Mouse (Mus musculus) limb, embryonic 10.5 days (tissue): ENCODE measurements around the gene Tomm7. TPM values are rescaled to one million over a fixed set of nuclear protein-coding genes. Genes with fewer than 3 reads are reported as not detected.
"Not testable (repeated sequence)": the region's sequence is repeated elsewhere in the genome, so short reads cannot be mapped to it uniquely, and the experiment has no call there.

Experiments used
- DNase-seq: peaks from one replicate; pipeline ENCODE4 v3.0.0-alpha.2; 2017; ENCODE audit warnings: low spot score
- H3K27ac ChIP-seq: fragments of 300-500 bp; sonication (generic); 2 replicates; pipeline ENCODE4 v1.5.1; 2016; ENCODE audit warnings: mild to moderate bottlenecking
- H3K27me3 ChIP-seq: fragments of 300-500 bp; sonication (generic); 2 replicates; pipeline ENCODE4 v1.6.1; 2016; ENCODE audit warnings: low read depth, mild to moderate bottlenecking; ENCODE audit not compliant: poor library complexity, severe bottlenecking
- H3K36me3 ChIP-seq: fragments of 300-500 bp; sonication (generic); 2 replicates; pipeline ENCODE4 v1.6.1; 2016; ENCODE audit warnings: mild to moderate bottlenecking, moderate library complexity
- H3K4me1 ChIP-seq: fragments of 300-500 bp; sonication (generic); 2 replicates; pipeline ENCODE4 v1.6.1; 2016
- H3K4me3 ChIP-seq: fragments of 300-500 bp; sonication (generic); 2 replicates; pipeline ENCODE4 v1.5.1; 2016; ENCODE audit warnings: mild to moderate bottlenecking, moderate library complexity
- H3K9me3 ChIP-seq: fragments of 300-500 bp; sonication (generic); replicated peaks from 2 replicates; pipeline ENCODE4 v1.6.1; 2016; ENCODE audit warnings: mild to moderate bottlenecking
- WGBS: fragments of 180-500 bp; shearing (Covaris S2); methylation state at CpG from one replicate; pipeline ENCODE4 v1.1.7; 2016; 5-methylcytosine and 5-hydroxymethylcytosine counted together
- polyA plus RNA-seq: library from polyadenylated mRNA; unstranded; fragments of >200 nt; fragmentation: Nextera tagmentation; extraction: Ambion mirVana; gene quantifications from 2 replicates; pipeline ENCODE4 v1.2.1, GENCODE M21; 2016

Gene Tomm7
- polyA plus RNA-seq, 1 experiment from 2014 or later: 140 TPM

DNA sequence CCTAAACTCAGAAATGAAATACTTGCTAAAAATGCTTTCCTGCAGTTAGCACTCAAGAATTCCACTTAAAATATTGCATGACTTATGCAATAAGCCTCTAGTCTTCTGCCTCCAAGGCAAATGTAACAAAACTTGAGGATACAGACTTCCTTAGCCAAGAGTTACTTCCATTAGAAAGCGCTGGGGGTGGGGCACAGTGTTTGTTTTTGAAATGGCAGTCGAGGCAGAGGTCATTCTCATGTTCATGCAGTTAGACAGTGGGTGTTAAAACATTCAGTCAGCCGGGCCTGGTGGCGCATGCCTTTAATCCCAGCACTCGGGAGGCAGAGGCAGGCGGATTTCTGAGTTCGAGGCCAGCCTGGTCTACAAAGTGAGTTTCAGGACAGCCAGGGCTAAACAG lies 5.8 kb downstream of the Tomm7 start:
- no peaks in the 10 kb centered on the region for H3K9me3 ChIP-seq
- H3K27ac ChIP-seq: no peak overlapping the region
- DNase-seq: no peak
- peaks cover 46% of the 10 kb centered on the region for H3K36me3 ChIP-seq
- peaks cover 11% of the 10 kb centered on the region for H3K4me1 ChIP-seq
- 92% methylated on average over 7 of the region's 7 CpGs for WGBS
- H3K27me3 ChIP-seq: no peaks in the 10 kb centered on the region
- no peak overlapping the region for H3K4me3 ChIP-seq

DNA sequence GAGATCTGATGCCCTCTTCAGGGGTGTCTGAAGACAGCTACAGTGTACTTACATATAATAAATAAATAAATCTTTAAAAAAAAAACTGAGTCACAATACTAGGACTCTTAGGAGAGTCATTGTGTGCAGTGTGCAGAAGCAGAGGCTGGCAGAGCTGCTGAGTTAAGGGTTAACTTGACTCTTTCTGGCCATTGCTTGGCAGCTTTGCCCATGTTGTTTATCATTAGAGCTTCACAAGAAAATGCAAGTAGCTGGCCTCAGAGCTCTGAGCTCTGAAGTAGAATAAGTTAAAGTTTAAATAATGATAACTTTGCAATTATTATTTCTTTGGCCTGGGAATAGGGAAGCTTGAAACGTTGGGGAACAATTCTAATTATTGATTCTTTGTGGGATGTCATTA lies 8.3 kb downstream of the Tomm7 start:
- 68% methylated on average over 1 of the region's 1 CpGs for WGBS

DNA sequence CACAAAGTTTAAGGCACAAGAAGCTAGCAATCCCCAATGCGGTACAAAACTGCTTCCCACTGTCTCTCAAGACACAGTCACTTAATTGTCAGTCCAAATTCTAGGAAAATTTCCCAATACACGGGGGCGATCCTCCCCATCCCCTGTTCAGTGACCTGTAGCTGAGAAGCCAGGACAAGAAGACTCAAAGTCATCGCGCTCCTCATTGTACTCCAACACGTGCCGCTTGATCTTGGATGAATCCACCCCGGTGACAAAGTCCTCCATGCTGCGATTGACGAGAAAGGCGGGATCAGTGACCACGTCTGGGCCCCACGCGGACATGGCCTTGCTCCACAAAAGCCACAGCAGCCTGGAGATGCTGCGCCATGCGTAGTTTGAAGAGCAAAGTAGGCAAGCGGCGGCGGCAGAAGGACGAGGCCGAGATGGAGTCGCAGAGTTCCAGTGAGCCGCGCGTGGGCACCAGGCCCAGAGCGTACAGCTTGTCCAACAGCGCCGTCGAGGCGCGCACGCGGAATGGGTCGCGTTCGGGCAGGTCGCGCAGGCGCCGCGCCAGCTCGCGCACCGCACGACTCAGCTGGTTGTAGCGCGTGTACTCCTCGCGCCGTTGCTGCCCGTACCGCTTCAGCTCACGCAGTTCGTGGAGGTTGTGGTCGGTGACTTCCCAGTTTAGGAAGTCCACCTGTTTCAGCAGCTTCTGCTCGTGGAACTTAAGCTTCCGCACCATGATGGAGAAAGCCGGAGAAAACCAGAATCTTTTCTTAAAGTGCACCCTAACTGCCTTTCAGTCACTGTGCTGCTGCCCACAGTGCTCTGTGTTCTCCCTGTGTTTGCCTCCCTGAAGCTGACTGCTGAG lies 12.8 kb downstream of the Tomm7 start:
- 0 out of 2 replicates have a peak overlapping the region, but pooled peaks have one; percentile 17 for H3K4me3 ChIP-seq
- no peak for DNase-seq
- no peak overlapping the region for H3K27ac ChIP-seq
- WGBS: 45% methylated on average over 58 of the region's 58 CpGs
- peaks cover 5% of the 10 kb centered on the region for H3K4me1 ChIP-seq
- no peaks in the 10 kb centered on the region for H3K9me3 ChIP-seq
- no peaks in the 10 kb centered on the region for H3K36me3 ChIP-seq
- peaks cover 32% of the 10 kb centered on the region for H3K27me3 ChIP-seq

More for the DNA sequence above, 8.3 kb downstream of the Tomm7 start:
- not testable (repeated sequence) for DNase-seq, H3K4me1 ChIP-seq, H3K4me3 ChIP-seq, H3K27ac ChIP-seq, H3K9me3 ChIP-seq
- Histone ChIP-seq H3K27me3 (peaks cover 16% of the 10 kb centered on the region), H3K36me3 (peaks cover 31% of the 10 kb centered on the region)

DNA sequence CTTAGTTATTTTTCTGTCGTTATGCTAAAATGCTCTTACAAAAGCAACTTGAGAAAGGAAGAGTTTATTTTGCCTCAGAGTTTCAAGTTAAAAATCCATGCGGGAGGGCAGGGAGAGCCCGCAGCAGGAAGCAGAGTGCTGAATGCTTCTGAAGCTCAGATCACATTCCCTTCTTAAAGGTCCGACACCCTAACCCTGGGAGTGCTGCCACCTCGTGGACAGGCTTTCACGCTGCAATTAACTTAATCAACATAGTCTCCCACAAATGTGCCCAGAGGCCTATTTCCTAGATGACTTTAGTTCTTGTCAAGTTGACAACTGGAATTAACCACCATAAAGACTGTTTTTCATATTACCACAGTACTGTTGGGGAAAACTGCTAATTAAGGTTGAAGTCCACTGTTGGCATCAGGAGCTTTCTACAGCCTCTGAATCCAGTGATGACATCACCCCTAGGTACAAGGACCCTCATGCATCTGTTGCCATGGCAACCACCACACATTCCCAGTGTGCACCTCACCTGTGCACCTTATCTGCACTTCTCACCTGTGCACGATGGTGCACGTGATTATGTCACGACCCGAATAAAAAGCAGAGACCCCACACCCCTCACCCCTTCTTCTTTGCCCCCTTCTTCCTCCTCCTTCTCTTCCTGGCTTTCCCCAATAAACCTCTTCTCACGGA lies 17.5 kb downstream of the Tomm7 start:
- peak; percentile 72 for DNase-seq
- Histone ChIP-seq H3K4me1 (peaks cover 5% of the 10 kb centered on the region), H3K27me3 (peaks cover 24% of the 10 kb centered on the region), H3K4me3 (no peak overlapping the region), H3K9me3 (no peaks in the 10 kb centered on the region), H3K27ac (no peak overlapping the region), H3K36me3 (peaks cover 2% of the 10 kb centered on the region; the same call in 1 of the 2 replicates)
- WGBS: 40% methylated on average over 11 of the region's 11 CpGs

DNA sequence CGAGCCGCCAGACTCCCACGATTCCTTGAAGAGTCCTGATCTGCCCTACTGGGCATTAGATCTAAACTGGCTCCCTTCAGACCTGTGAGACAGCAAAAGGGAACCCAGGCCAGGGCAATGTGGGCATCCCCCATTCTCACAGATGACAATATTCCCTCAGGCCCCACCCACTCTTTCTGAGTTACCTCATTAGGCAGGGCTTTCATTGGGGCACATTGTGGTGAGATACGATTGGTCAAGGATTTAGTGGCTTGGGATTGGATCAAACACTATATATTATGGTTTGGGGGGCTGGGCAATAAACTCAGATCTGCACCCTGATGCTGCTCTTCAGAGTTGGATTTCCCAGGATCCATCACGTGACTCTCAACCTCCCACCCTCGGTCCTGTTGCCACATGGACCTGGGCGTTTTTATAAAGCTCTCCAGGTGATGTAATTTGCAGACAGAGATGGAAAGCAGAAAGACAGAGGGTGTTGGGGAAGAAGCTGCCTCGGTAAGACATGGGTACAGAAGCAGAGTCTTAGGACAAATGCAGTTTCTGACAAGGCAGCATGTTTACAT lies 19.7 kb downstream of the Tomm7 start:
- Histone ChIP-seq H3K4me3 (no peak overlapping the region), H3K9me3 (no peaks in the 10 kb centered on the region), H3K4me1 (no peaks in the 10 kb centered on the region), H3K27ac (no peak overlapping the region), H3K27me3 (0 out of 2 replicates have a peak, but pooled peaks cover 4% of the 10 kb centered on the region), H3K36me3 (peaks cover 16% of the 10 kb centered on the region)
- DNase-seq: no peak
- 78% methylated on average over 8 of the region's 8 CpGs for WGBS

DNA sequence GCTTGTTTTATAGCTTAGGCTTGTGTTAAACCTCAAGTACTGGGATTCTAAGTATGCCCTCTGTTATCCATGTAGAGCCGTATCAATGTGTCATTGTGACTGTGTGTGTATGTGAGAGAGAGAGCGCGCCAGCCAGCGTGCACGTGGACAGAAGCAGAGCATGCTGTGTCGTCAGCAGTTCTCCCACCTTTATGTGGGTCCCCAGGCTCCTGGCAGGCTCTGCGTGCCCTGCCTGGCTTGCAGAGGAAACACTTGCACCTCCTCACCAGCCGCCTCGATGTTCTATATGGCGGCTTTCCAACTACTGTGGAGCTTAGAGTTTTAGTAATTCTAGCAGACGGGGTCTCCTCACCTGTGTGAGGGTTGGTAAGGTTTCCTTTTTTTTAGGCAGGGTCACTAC lies 21.7 kb downstream of the Tomm7 start:
- no peak overlapping the region for H3K4me3 ChIP-seq
- 75% methylated on average over 11 of the region's 11 CpGs for WGBS
- H3K4me1 ChIP-seq: no peaks in the 10 kb centered on the region
- DNase-seq: no peak
- no peaks in the 10 kb centered on the region for H3K27me3 ChIP-seq
- H3K9me3 ChIP-seq: no peaks in the 10 kb centered on the region
- no peak overlapping the region for H3K27ac ChIP-seq
- H3K36me3 ChIP-seq: peaks cover 34% of the 10 kb centered on the region

DNA sequence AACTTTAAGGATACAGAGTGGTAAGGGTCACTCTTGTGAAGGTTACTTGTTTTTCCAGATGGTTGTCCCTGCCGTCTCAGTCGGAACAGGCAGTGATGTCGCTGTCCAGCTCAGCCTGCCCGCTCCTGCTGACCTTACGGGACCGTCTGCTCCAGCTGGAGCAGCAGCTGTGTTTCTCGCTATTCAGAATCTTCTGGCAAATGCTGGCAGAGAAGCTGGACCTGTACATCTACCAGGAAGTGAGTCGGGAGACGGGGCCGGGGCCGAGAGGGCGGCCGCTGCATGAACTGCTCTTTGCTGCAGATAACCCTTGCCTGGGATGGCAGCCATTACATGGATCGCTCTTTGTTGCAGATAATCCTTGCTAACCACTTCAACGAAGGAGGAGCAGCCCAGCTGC lies 27.3 kb downstream of the Tomm7 start:
- peaks cover 7% of the 10 kb centered on the region for H3K9me3 ChIP-seq
- H3K4me1 ChIP-seq: no peaks in the 10 kb centered on the region
- no peak for DNase-seq
- no peak overlapping the region for H3K27ac ChIP-seq
- H3K27me3 ChIP-seq: no peaks in the 10 kb centered on the region
- H3K4me3 ChIP-seq: no peak overlapping the region
- 95% methylated on average over 15 of the region's 15 CpGs for WGBS
- H3K36me3 ChIP-seq: peaks cover 87% of the 10 kb centered on the region

DNA sequence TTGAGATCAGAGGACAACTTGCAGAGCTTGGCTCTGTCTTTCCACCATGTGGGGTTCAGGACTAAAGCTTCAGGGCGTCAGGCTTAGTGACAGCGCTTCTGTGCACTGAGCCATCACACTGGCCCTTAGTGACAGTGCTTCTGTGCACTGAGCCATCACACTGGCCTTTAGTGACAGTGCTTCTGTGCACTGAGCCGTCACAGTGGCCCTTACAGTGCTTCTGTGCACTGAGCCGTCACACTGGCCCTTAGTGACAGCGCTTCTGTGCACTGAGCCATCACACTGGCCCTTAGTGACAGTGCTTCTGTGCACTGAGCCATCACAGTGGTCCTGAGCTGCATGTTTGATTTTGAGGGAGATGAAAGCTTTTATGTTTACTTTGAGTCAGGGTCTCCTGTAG lies 29.1 kb downstream of the Tomm7 start:
- Histone ChIP-seq H3K27ac (no peak overlapping the region), H3K27me3 (no peaks in the 10 kb centered on the region), H3K4me1 (no peaks in the 10 kb centered on the region), H3K4me3 (no peak overlapping the region), H3K9me3 (peaks cover 7% of the 10 kb centered on the region), H3K36me3 (peaks cover 95% of the 10 kb centered on the region)
- 94% methylated on average over 5 of the region's 5 CpGs for WGBS
- no peak for DNase-seq

DNA sequence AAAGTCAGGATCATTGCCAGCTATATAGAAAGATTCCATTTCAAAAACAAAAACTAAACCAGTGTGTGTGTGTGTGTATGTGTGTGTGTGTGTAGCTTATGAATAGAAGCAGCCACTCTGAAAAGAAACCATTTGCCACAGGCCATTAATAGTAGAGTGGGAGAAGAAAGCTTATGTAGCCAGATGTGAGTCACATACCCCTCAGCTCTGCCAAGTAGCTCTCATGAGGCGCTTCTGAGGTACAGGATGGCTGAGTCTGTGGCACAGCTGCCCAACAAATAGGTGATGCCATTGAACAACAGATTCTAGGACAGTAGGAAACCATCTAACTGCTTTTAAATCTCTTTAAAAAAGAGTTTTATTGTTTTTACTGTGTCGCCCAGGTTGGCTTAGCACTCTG lies 51.2 kb downstream of the Tomm7 start:
- 94% methylated on average over 2 of the region's 2 CpGs for WGBS
- H3K27me3 ChIP-seq: no peaks in the 10 kb centered on the region
- no peaks in the 10 kb centered on the region for H3K9me3 ChIP-seq
- no peak overlapping the region for H3K4me3 ChIP-seq
- no peak for DNase-seq
- peaks cover 53% of the 10 kb centered on the region for H3K36me3 ChIP-seq
- H3K27ac ChIP-seq: no peak overlapping the region
- peaks cover 6% of the 10 kb centered on the region for H3K4me1 ChIP-seq

DNA sequence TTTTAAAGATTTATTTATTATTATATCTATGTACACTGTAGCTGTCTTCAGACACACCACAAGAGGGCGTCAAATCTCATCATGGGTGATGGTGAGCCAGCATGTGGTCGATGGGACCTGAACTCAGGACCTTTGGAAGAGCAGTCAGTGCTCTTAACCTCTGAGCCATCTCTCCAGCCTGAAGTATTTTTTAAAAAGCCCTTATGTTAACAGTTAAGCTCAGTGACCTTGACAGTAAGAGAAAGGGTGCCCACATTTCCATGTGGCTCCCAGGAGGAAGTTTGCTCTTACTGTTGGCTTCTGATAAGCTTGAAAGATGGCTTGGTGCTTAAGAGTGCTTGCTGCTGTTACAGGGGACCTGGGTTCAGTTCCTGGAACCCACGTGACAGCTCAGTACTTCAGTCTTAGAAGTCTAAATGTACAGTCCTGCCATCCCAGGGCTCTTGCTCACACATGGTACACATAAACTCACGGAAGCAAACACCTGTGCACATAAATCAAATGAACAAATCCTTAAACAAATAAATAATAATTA lies 54.8 kb downstream of the Tomm7 start:
- H3K4me3 ChIP-seq: no peak overlapping the region
- no peaks in the 10 kb centered on the region for H3K9me3 ChIP-seq
- H3K4me1 ChIP-seq: peaks cover 10% of the 10 kb centered on the region
- WGBS: 88% methylated on average over 4 of the region's 4 CpGs
- no peak overlapping the region for H3K27ac ChIP-seq
- H3K36me3 ChIP-seq: peaks cover 23% of the 10 kb centered on the region
- H3K27me3 ChIP-seq: no peaks in the 10 kb centered on the region
- no peak for DNase-seq
